Mouse (Mus musculus): ENCODE measurements around the gene 3110040N11Rik. TPM values are rescaled to one million over a fixed set of nuclear protein-coding genes. Genes with fewer than 3 reads are reported as not detected.

The 3110040N11Rik gene
- polyA plus RNA-seq (2014; fragmentation: Illumina TruSeq; extraction: RNeasy Lipid Tissue Mini Kit (QIAGEN cat#74804); ENCODE audit: low read depth, low replicate concordance): 4.5 TPM

GRCm38 (mm10) chr7:81789095-81789757 lies at the start of gene 3110040N11Rik:
TSS of gene 3110040N11Rik (minus strand) at chr7:81789478.

GRCm38 (mm10) chr7:81829379-81829894 lies 40.2 kb upstream of the 3110040N11Rik start, which contains the start of gene Btbd1:
TSS of gene Btbd1 (minus strand) at chr7:81829431.

GRCm38 (mm10) chr7:81762180-81763109 lies 26.8 kb downstream of the 3110040N11Rik start, which contains the start of gene Ramac:
TSS of gene Ramac (plus strand) at chr7:81762925.

Other genes starting within 250 kb of the 3110040N11Rik start
- gene Fsd2, start 222.5 kb downstream of the 3110040N11Rik start, polyA plus RNA-seq (2014; fragmentation: Illumina TruSeq; extraction: RNeasy Lipid Tissue Mini Kit (QIAGEN cat#74804); ENCODE audit: low read depth, low replicate concordance): 0.22 TPM
- gene Whamm, start 218.2 kb downstream of the 3110040N11Rik start, polyA plus RNA-seq (2014; fragmentation: Illumina TruSeq; extraction: RNeasy Lipid Tissue Mini Kit (QIAGEN cat#74804); ENCODE audit: low read depth, low replicate concordance): 29.0 TPM
- 0.50 TPM for gene Homer2, start 82.0 kb downstream of the 3110040N11Rik start, polyA plus RNA-seq (2014; fragmentation: Illumina TruSeq; extraction: RNeasy Lipid Tissue Mini Kit (QIAGEN cat#74804); ENCODE audit: low read depth, low replicate concordance)
- 93.6 TPM for gene Ramac, start 26.6 kb downstream of the 3110040N11Rik start, polyA plus RNA-seq (2014; fragmentation: Illumina TruSeq; extraction: RNeasy Lipid Tissue Mini Kit (QIAGEN cat#74804); ENCODE audit: low read depth, low replicate concordance)
- gene Btbd1, start 40.0 kb upstream of the 3110040N11Rik start, polyA plus RNA-seq (2014; fragmentation: Illumina TruSeq; extraction: RNeasy Lipid Tissue Mini Kit (QIAGEN cat#74804); ENCODE audit: low read depth, low replicate concordance): 1,244 TPM
- not detected for gene Gm10160, start 66.3 kb upstream of the 3110040N11Rik start, polyA plus RNA-seq (2014; fragmentation: Illumina TruSeq; extraction: RNeasy Lipid Tissue Mini Kit (QIAGEN cat#74804); ENCODE audit: low read depth, low replicate concordance)
- 6.6 TPM for gene Tm6sf1, start 69.5 kb upstream of the 3110040N11Rik start, polyA plus RNA-seq (2014; fragmentation: Illumina TruSeq; extraction: RNeasy Lipid Tissue Mini Kit (QIAGEN cat#74804); ENCODE audit: low read depth, low replicate concordance)
- gene Hdgfl3, start 145.0 kb upstream of the 3110040N11Rik start, polyA plus RNA-seq (2014; fragmentation: Illumina TruSeq; extraction: RNeasy Lipid Tissue Mini Kit (QIAGEN cat#74804); ENCODE audit: low read depth, low replicate concordance): 33.6 TPM
- gene Bnc1, start 202.8 kb upstream of the 3110040N11Rik start, polyA plus RNA-seq (2014; fragmentation: Illumina TruSeq; extraction: RNeasy Lipid Tissue Mini Kit (QIAGEN cat#74804); ENCODE audit: low read depth, low replicate concordance): 1.1 TPM

All from testis, adult 10 weeks (tissue).